Mouse (Mus musculus) urinary bladder, postnatal 36 days (tissue): ENCODE measurements around the gene Gast.

Experiments used
- DNase-seq, 2 experiments: peaks; one replicate each; pipeline ENCODE4 v3.0.0; 2022; ENCODE audit warnings: low spot score in 2 of 2, mixed read lengths in 1 of 2

Gast gene

GRCm38 (mm10) chr11:100362209-100362978, 28.2 kb downstream of the Gast start:
- DNase-seq = peak; percentile 67 to 75

- peak; percentile 66 to 71 for DNase-seq
Measured at GRCm38 (mm10) chr11:100362979-100363562, 28.9 kb downstream of the Gast start.

DNA sequence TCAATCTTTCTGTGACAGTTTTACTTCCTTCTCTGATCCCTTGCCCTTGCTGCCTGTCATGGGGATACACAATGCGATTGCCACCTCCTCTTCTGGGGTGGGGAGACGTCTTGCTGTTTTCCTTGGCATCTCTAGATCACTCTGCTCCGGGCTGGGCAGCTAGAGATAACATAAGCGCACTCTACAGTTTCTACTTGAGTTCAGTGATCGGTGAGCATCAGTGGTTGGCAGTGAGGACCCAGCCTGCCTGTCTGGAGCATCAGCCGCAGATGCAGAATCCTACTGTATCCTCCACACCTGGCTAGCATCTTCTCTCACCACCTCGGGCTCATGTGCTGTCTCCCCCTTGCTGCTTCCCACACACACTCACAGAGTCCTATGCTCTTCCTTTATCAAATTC, 34.9 kb downstream of the Gast start:
- no peak for DNase-seq

- DNase-seq = no peak
Measured at GRCm38 (mm10) chr11:100369822-100370221, 35.6 kb downstream of the Gast start.

DNA sequence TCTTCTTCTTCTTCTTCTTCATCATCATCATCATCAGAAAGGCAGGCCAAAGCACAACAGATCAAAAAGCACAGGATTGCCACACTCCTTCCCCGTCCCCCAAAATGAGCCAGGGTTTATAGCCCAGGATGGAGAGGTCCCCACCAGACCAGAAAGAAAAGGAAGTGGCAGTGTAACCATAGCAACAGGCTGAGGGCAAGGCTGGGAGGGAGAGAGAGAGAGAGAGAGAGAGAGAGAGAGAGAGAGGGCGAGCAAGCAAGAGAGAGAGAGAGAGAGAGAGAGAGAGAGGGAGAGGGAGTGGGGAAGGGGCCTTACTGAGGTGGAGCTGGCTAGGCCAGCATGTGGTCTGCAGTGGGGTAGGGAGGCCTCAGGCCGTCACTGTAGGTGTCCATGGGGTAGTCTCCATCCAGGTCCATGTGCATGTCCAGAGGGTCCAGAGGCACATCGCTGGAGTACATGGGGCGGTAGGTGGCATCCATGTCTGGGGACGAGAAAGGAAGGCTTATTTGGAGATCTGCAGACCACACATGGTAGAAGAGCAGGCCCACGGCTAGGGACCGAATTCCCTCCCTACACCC, 37.9 kb downstream of the Gast start:
- DNase-seq = no peak

DNA sequence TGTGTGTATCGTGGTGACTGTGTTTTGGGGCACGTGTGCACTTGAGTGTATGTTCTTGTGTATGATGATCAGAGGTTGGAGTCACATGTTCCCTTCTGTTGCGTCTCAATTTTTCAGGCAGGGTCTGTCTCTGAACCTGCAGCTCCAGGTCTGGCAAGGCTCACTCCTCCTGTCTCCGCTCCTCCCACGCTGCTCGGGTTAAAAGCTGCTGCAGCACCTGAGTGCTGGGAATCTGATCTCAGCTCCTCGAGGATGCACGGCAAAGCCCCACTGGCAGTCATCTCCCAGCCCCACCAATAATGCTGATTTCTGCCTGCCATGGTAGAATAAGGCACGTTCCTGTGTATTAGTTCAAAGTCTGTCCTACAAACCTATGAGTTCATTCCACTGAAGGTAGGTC, 40.9 kb downstream of the Gast start:
- DNase-seq = no peak

DNA sequence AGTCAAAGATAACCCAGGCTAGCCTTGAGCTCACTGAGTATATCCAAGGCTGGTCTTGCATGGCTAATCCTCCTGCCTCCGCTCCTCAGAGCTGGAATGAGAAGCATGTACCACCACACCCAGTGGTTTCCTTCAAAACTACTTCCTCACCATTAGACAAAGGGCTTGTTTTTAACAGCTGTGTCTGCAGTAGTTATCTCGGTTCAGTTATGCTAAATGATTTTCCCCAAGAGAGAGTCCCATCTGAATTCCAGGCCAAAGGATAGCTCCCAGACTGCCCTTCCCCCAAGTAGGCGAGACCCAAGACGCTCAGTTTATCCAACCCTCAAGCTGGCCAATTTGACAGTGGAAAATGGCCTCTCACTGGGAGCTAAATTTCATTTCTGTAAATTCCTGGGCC, 41.8 kb downstream of the Gast start:
- no peak for DNase-seq

DNA sequence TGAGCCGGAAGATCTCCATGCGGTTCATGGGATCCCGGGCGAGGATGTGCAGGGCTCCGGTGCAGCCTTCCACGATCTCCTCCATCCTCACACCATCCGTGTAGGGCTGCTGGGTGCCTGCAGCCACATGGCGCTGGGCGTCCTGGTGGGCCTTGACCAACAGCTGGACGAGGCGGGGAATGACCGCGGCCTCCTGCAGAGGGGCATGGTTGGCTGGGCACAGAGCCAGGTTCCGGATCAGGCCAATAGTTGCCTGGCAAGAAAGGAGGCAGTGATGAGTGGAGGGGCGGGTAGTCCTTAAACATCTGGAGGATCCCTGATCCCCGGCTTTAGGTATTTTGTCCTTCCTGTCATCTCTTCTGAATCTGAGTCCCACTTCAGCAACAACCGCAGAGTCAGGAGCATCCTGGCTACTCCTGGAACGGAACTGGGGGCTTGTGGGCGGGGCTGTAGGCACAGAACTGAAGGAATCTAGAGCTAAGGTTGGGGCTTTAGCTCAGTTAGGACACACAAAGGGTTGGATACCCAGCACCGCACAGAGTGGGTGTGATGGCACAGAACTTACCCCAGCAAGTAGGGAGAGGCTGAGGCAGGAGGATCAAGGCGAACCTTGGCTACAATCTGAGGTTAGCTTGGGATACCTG, 42.7 kb downstream of the Gast start:
- no peak for DNase-seq

- no peak for DNase-seq
Measured at GRCm38 (mm10) chr11:100377989-100378388, 43.8 kb downstream of the Gast start.

DNA sequence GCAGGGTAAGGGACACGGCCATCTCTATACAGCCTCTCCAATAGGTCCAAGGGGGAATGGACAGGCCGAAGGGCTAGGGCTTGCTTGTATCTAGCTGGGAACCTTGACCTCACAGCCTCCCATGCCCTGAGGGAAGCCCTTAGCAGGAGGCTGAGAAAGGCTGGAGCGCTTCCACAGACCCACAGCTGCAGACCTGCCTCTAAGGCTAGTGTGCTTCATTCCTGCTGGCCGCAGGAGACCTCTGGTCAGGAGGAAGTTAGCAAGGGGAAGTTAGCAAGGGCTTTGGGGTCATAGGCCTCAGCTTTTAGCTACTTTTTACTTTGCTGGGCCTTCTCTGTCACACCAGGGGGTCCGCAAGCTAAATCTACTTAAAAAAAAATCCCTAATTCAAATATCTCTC, 44.2 kb downstream of the Gast start:
- no peak for DNase-seq

DNA sequence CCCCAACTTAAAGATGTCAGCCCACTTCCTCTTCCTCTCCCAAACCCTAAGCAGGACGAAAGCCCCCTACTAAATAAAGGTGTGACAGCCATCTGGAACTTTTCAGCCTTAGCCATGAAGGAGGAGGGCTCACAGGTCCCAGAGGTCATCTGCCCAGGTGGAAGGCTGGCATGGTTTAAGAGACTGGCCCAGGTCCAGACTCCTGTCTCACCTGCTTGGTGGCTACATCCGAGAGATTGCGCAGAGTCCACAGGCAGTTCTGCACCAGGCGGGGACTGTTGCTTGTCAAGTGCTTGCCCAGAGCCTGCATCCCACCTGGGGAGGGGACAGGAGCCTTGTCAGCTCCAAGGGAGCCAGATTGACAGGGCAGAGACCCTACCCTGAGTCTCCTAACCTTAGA, 45.1 kb downstream of the Gast start:
- no peak for DNase-seq

DNA sequence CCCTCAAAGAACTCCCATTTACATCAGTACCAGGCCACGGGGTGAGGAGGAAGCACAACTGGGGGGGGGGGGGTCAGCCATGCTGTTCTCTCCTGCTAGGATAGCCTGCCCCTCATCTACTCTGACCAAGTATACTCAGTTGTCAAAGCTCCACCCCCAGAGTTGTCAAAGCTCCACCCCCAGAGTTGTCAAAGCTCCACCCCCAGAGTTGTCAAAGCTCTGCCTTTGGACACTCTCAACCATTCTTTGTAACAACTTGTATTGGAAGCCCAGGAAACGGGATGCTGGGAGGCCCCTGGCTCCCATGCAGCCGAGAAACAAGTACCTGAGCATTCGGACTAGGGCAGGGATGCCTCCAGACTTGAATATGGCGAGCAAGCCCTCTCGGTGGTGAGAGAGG, 48.5 kb downstream of the Gast start:
- no peak for DNase-seq

DNA sequence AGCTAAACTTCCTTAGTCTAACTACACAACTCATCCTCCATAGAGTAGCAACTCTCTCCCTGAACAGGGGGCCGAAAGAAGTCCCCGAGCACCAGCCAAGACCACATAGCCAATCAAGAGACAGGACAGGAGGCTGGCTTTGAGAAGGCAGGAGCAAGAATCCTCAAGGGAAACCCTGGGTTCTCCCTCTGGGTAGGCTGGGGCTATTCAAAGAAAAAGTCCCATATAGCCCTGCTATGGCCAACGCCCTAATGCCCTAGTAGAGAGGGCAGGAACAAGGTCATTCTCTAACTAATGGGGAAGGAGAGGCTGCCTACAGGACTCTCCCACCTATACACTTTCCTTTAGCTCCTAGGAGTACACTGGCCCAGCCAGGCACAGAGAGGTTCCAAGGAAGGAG, 50.8 kb downstream of the Gast start:
- no peak for DNase-seq

GRCm38 (mm10) chr11:100386586-100386985, 52.4 kb downstream of the Gast start:
- peak in 1 of 2 experiments; percentile 71 for DNase-seq
